Mouse (Mus musculus): Measurements from ENCODE around the gene Crk. TPM values are rescaled to one million over a fixed set of nuclear protein-coding genes. Genes with fewer than 3 reads are reported as not detected.
"Not testable (repeated sequence)": the region's sequence is repeated elsewhere in the genome, so short reads cannot be mapped to it uniquely, and the experiment has no call there.

The Crk gene
- polyA plus RNA-seq, 1 experiment from 2014 or later: 106 TPM

GRCm38 (mm10) chr11:75727659-75728058 is 48.6 kb downstream of the Crk start:
- not testable (repeated sequence) for H3K4me3 ChIP-seq (ENCODE audit: low read length); ATAC-seq; H3K36me3 ChIP-seq (ENCODE audit: control insufficient read depth, insufficient read depth, low read length); H3K9me3 ChIP-seq (ENCODE audit: control insufficient read depth, low read length); H3K27ac ChIP-seq (ENCODE audit: low read depth, low read length); H3K9ac ChIP-seq (ENCODE audit: low read depth, low read length); H3K27me3 ChIP-seq (replicated peaks; ENCODE audit: control insufficient read depth, insufficient read depth, low read length); H3K4me2 ChIP-seq (ENCODE audit: low read length); H3K4me1 ChIP-seq (ENCODE audit: control insufficient read depth, insufficient read depth, low read depth, low read length)
- 87% methylated on average over 5 of the region's 6 CpGs for WGBS

- Histone ChIP-seq H3K36me3 (ENCODE audit: control insufficient read depth, insufficient read depth, low read length) (no peaks in the 10 kb centered on the region), H3K9ac (ENCODE audit: low read depth, low read length) (peak within 1 kb of the TSS; percentile 99), H3K4me1 (ENCODE audit: control insufficient read depth, insufficient read depth, low read depth, low read length) (peaks cover 35% of the 10 kb centered on the region), H3K4me3 (ENCODE audit: low read length) (peak within 1 kb of the TSS; percentile 84), H3K4me2 (ENCODE audit: low read length) (peak within 1 kb of the TSS; percentile 87), H3K27ac (ENCODE audit: low read depth, low read length) (peak within 1 kb of the TSS; percentile 100), H3K27me3 (replicated peaks; ENCODE audit: control insufficient read depth, insufficient read depth, low read length) (no peaks in the 10 kb centered on the region), H3K9me3 (ENCODE audit: control insufficient read depth, low read length) (no peaks in the 10 kb centered on the region)
- peak; percentile 95 for ATAC-seq
- under 1% methylated on average over 64 of the region's 76 CpGs for WGBS
Observed at GRCm38 (mm10) chr11:75732434-75733226, 53.6 kb downstream of the Crk start, which contains the start of gene Ywhae. Ywhae (plus strand) TSS chr11:75732869.

GRCm38 (mm10) chr11:75733227-75733940 is 54.3 kb downstream of the Crk start:
- H3K36me3 ChIP-seq (ENCODE audit: control insufficient read depth, insufficient read depth, low read length): 0 out of 2 replicates have a peak, but pooled peaks cover 2% of the 10 kb centered on the region
- H3K27me3 ChIP-seq (replicated peaks; ENCODE audit: control insufficient read depth, insufficient read depth, low read length): no peaks in the 10 kb centered on the region
- H3K4me3 ChIP-seq (ENCODE audit: low read length): peak overlapping the region; percentile 84
- under 1% methylated on average over 37 of the region's 52 CpGs for WGBS
- H3K9me3 ChIP-seq (ENCODE audit: control insufficient read depth, low read length): no peaks in the 10 kb centered on the region
- peaks cover 37% of the 10 kb centered on the region for H3K4me1 ChIP-seq (ENCODE audit: control insufficient read depth, insufficient read depth, low read depth, low read length)
- peak overlapping the region; percentile 100 for H3K27ac ChIP-seq (ENCODE audit: low read depth, low read length)
- peak overlapping the region; percentile 99 for H3K9ac ChIP-seq (ENCODE audit: low read depth, low read length)
- ATAC-seq: peak; percentile 51
- H3K4me2 ChIP-seq (ENCODE audit: low read length): peak overlapping the region; percentile 87

GRCm38 (mm10) chr11:75735462-75736252 is 56.6 kb downstream of the Crk start:
- H3K4me3 ChIP-seq (ENCODE audit: low read length): peak overlapping the region; percentile 84; the same call in 1 of the 2 replicates
- no peak overlapping the region; the same call in 1 of the 2 replicates for H3K9ac ChIP-seq (ENCODE audit: low read depth, low read length)
- peak overlapping the region; percentile 87 for H3K4me2 ChIP-seq (ENCODE audit: low read length)
- WGBS: 70% methylated on average over 5 of the region's 5 CpGs
- H3K36me3 ChIP-seq (ENCODE audit: control insufficient read depth, insufficient read depth, low read length): 0 out of 2 replicates have a peak, but pooled peaks cover 4% of the 10 kb centered on the region
- H3K9me3 ChIP-seq (ENCODE audit: control insufficient read depth, low read length): no peaks in the 10 kb centered on the region
- H3K27ac ChIP-seq (ENCODE audit: low read depth, low read length): no peak overlapping the region
- H3K27me3 ChIP-seq (replicated peaks; ENCODE audit: control insufficient read depth, insufficient read depth, low read length): no peaks in the 10 kb centered on the region
- ATAC-seq: no peak
- H3K4me1 ChIP-seq (ENCODE audit: control insufficient read depth, insufficient read depth, low read depth, low read length): peaks cover 43% of the 10 kb centered on the region

GRCm38 (mm10) chr11:75736978-75737377 is 57.9 kb downstream of the Crk start:
- Histone ChIP-seq H3K4me3 (ENCODE audit: low read length) (no peak overlapping the region), H3K9me3 (ENCODE audit: control insufficient read depth, low read length) (no peaks in the 10 kb centered on the region), H3K9ac (ENCODE audit: low read depth, low read length) (no peak overlapping the region), H3K27ac (ENCODE audit: low read depth, low read length) (no peak overlapping the region), H3K4me1 (ENCODE audit: control insufficient read depth, insufficient read depth, low read depth, low read length) (peaks cover 43% of the 10 kb centered on the region), H3K36me3 (ENCODE audit: control insufficient read depth, insufficient read depth, low read length) (0 out of 2 replicates have a peak, but pooled peaks cover 4% of the 10 kb centered on the region), H3K27me3 (replicated peaks; ENCODE audit: control insufficient read depth, insufficient read depth, low read length) (no peaks in the 10 kb centered on the region), H3K4me2 (ENCODE audit: low read length) (peak overlapping the region; percentile 3; the same call in 1 of the 2 replicates)
- ATAC-seq: no peak
- WGBS: 61% methylated on average over 3 of the region's 3 CpGs

GRCm38 (mm10) chr11:75737806-75738476 is 58.9 kb downstream of the Crk start:
- Histone ChIP-seq H3K4me3 (ENCODE audit: low read length) (no peak overlapping the region), H3K27ac (ENCODE audit: low read depth, low read length) (no peak overlapping the region), H3K36me3 (ENCODE audit: control insufficient read depth, insufficient read depth, low read length) (0 out of 2 replicates have a peak, but pooled peaks cover 4% of the 10 kb centered on the region), H3K27me3 (replicated peaks; ENCODE audit: control insufficient read depth, insufficient read depth, low read length) (no peaks in the 10 kb centered on the region), H3K9ac (ENCODE audit: low read depth, low read length) (no peak overlapping the region), H3K4me2 (ENCODE audit: low read length) (no peak overlapping the region), H3K9me3 (ENCODE audit: control insufficient read depth, low read length) (no peaks in the 10 kb centered on the region), H3K4me1 (ENCODE audit: control insufficient read depth, insufficient read depth, low read depth, low read length) (peaks cover 41% of the 10 kb centered on the region)
- WGBS: 69% methylated on average over 2 of the region's 2 CpGs
- ATAC-seq: no peak

- Histone ChIP-seq H3K27me3 (replicated peaks; ENCODE audit: control insufficient read depth, insufficient read depth, low read length) (no peaks in the 10 kb centered on the region), H3K4me3 (ENCODE audit: low read length) (no peak overlapping the region), H3K9ac (ENCODE audit: low read depth, low read length) (no peak overlapping the region), H3K27ac (ENCODE audit: low read depth, low read length) (no peak overlapping the region), H3K4me1 (ENCODE audit: control insufficient read depth, insufficient read depth, low read depth, low read length) (peaks cover 41% of the 10 kb centered on the region), H3K4me2 (ENCODE audit: low read length) (no peak overlapping the region), H3K36me3 (ENCODE audit: control insufficient read depth, insufficient read depth, low read length) (peaks cover 7% of the 10 kb centered on the region; the same call in 1 of the 2 replicates), H3K9me3 (ENCODE audit: control insufficient read depth, low read length) (no peaks in the 10 kb centered on the region)
- 93% methylated on average over 7 of the region's 7 CpGs for WGBS
- no peak for ATAC-seq
Observed at GRCm38 (mm10) chr11:75738477-75738821, 59.4 kb downstream of the Crk start.

GRCm38 (mm10) chr11:75740204-75740603 is 61.1 kb downstream of the Crk start:
- Histone ChIP-seq H3K27me3 (replicated peaks; ENCODE audit: control insufficient read depth, insufficient read depth, low read length) (no peaks in the 10 kb centered on the region), H3K4me2 (ENCODE audit: low read length) (no peak overlapping the region), H3K9ac (ENCODE audit: low read depth, low read length) (no peak overlapping the region), H3K36me3 (ENCODE audit: control insufficient read depth, insufficient read depth, low read length) (peaks cover 7% of the 10 kb centered on the region; the same call in 1 of the 2 replicates), H3K4me3 (ENCODE audit: low read length) (no peak overlapping the region), H3K4me1 (ENCODE audit: control insufficient read depth, insufficient read depth, low read depth, low read length) (peaks cover 34% of the 10 kb centered on the region), H3K9me3 (ENCODE audit: control insufficient read depth, low read length) (no peaks in the 10 kb centered on the region), H3K27ac (ENCODE audit: low read depth, low read length) (no peak overlapping the region)
- WGBS: 70% methylated on average over 3 of the region's 3 CpGs
- ATAC-seq: no peak
